Mouse (Mus musculus): Measurements from ENCODE around the gene Tns4.

Tns4 gene
- long read RNA-seq, experiment 1: 0 reads
- long read RNA-seq, experiment 2: 0 reads

DNA sequence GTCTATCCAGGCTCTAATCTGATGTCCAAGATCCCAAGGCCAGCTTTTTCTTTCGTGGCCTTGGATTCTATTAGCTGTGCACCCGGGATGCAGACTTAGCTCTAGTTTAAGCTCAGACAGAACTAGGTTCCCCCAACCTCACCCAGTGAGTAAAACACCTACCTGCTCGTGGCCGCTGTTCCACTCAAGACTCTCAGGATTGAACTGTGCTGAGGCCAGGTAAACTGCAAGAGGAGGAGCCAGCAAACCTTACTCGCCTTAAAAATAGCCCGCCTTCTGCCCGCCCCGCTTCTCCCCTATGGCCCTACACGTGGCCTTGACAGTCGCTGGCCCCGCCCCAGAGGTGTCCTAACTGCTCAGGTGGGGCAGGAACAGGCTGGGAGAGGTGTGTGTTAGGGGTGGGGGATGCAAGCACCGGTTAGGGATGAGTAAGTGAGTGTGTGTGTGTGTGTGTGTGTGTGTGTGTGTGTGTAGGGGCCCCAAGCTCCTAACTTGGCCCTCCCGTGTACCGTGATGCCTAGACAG lies at the start of gene Tns4:
Tns4 (minus strand) TSS at position 230 of the 525 bp plus-strand sequence.
- intact Hi-C loops (cut with DNase I): no loop called here

- intact Hi-C loops (cut with DNase I): no loop called here
Observed at GRCm38 (mm10) chr11:99137385-99137784, 48.3 kb upstream of the Tns4 start.

DNA sequence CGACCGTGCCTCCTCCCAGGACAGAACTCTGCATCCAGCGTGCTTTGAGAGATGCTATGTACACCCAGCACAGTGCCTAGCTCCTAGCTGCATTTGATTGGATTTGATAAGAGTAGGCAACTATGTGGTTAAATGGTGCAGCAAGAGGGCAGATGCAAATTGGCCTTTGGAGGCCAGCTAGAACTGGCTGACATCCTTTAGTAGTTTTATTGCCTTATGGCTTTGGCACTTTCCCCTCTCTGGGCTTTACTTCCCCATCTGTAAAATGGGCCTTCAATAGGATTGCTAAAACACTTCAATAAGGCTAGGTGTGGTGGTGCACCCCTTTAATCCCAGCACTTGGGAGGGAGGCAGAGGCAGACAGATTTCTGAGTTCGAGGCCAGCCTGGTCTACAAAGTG lies 47.9 kb upstream of the Tns4 start:
- intact Hi-C loops (cut with DNase I): no loop called here

GRCm38 (mm10) chr11:99136361-99136760 lies 47.3 kb upstream of the Tns4 start:
- intact Hi-C loops (cut with DNase I): no loop called here

DNA sequence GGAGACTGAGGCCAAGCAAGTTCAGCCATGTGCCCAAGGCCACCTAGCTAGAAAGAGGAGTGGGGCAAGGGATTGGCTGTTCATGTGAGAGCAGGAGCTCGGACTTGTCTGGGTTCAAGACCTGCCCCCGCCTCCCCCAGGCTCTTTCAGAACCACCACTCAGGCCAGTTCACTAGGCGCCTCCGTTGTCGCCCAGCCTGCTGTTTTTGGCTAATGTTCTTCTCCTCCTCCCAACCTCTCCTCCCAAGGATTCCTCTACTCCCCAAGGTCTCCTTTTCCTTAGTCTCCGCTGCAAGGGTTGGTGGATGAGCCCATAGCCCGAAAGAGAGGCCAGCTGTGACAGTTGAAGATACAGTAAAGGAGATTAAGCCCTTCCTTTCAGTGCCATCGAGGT lies 45.9 kb upstream of the Tns4 start:
- intact Hi-C loops (cut with DNase I): no loop called here

GRCm38 (mm10) chr11:99134266-99135046 lies 45.4 kb upstream of the Tns4 start:
- intact Hi-C loops (cut with DNase I): no loop called here

DNA sequence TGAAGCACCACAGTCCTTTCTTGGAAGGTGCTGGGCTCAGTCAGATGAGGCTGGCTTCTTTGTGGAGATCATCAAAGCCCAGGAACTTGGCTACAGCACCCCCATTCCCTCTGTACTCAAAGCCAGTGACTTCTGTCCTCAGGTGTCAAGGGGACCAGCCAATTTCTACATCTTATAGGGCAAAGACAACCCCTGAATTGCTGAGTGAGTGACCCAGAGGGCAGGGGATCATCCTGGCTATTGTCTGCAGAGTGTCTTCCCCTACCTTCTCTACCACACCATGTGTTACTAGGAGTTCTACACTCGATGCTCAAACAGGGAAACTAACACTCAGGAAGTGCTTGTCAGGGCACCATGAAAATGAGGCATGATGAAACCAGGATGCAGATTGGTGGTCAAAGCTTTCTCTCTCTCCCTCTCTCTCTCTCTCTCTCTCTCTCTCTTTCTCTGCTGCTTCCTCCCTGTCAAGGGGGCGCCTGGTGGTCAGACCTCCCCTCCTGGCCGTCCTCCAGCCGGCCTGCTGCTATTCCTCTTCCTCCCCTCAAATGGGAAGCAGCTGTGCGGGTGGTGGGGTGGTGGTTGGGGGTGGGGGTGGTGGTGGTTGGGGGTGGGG lies 44.3 kb upstream of the Tns4 start:
- intact Hi-C loops (cut with DNase I): no loop called here

DNA sequence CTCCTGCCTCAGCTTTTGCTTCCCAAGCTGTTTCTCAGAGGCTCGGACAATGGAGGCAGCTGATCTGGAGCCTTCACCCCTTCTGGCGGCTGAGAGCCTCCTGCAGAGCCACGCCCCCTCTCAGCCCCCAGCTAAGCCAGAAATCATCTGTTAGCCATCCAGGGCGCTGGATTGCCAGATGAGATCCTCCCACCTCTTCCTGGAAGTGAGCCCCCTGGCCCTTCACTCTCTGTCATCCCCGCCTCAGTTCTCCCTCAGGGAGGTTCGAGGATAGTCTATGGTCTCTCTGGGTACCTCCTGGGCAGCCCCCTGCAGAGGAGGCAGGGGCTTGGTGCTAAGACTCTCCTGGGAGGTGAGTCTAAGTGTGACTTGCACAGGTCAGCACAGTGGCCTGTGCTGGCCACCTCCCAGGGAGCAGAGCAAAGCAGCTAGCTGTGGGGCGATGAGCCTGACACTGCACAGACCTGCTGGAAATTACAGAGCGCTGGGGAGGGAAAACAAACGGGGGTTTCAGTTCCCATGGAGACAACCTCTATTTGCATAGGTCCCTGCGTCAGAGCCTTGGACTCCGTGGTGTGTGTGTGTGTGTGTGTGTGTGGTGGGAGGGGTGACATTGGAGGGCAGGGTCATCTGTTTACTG lies 43.1 kb upstream of the Tns4 start:
- intact Hi-C loops (cut with DNase I): no loop called here

DNA sequence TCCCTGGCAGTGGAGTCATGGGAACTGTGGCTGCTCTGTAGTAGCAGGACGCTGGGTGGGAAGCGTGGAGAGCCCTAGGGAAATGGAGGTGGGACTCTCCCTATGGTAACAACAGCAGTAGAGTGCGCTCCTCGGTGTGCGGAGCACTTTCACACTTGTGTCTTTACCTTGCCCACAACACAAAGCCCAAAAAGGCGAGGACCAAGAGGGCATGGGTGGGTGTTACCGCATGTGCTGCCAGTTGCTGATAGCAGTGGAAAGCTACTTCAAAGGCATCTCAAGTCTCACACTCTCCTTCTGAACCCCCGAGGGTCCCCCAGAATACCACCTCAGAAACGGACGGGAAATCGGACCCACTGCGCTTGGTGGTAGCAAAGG lies 42.3 kb upstream of the Tns4 start:
- intact Hi-C loops (cut with DNase I): no loop called here

- intact Hi-C loops (cut with DNase I): no loop called here
Observed at GRCm38 (mm10) chr11:99130736-99131462, 41.8 kb upstream of the Tns4 start.

DNA sequence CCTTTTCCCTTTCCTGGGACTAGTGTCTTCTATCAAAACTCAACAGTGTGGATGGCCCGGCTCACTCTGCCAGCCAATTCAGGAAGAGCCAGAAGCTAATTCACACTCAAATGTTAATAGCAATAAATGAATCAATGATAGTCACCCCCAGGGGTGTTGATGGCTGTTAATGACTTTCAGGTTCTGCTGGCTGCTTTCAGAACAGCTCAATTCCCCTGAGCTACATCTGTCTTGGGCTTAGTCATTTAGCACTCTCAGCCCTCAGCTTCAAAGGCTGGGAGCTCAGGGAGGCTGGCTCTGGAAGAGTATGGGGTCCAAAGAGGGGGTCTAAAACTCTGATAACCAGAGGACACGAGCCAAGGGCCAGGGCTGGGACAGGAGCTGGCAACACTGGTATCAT lies 40.2 kb upstream of the Tns4 start:
- intact Hi-C loops (cut with DNase I): no loop called here

GRCm38 (mm10) chr11:99127785-99128682 lies 38.9 kb upstream of the Tns4 start:
- intact Hi-C loops (cut with DNase I): no loop called here

- intact Hi-C loops (cut with DNase I): no loop called here
Observed at GRCm38 (mm10) chr11:99126482-99127253, 37.6 kb upstream of the Tns4 start.

- intact Hi-C loops (cut with DNase I): loop anchor here (2.0 kb wide), 1 partner anchor 86 kb away; no protein-coding TSS in a partner anchor
Observed at GRCm38 (mm10) chr11:99124635-99125029, 35.5 kb upstream of the Tns4 start.

GRCm38 (mm10) chr11:99123977-99124634 lies 35.0 kb upstream of the Tns4 start:
- intact Hi-C loops (cut with DNase I): loop anchor here (2.0 kb wide), 1 partner anchor 85 kb away; no protein-coding TSS in a partner anchor

DNA sequence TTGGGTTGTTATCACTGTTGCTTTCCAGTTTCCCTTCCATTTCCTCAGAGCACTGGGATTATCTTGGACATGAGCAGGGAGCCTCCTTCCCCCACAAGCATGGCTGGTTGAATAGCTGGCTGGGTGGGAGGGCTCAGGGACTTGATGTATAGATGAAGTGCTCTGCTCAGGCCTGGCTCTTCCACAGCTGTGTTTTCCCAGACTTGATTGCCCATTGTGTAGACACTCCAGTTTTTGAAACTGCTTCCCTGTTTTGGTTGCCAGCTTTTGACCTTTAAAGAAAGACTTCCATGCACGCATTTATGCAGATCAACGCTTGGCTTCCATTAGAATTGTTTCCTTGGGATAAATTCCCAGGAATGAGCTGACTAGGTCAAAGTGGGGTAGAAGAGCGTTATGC lies 33.6 kb upstream of the Tns4 start:
- intact Hi-C loops (cut with DNase I): no loop called here

DNA sequence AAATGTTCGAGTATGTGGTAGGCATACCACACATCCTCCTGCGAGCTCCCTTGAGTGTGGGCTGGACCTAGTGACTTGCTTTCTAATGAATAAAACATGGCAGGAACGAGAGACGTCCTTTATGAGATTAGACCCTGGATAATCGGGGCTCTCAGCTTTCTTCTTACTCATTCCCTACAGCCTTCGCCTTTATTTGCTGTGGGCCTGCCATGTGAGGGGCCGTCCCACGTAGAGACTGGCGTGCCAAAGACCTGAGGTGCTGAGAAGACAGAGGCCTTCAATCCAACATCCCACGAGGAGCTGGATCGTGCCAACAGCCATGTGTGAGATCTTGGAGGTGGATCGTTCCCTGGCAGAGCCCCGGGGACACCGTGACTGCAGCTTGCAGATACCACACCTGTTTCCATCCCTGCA lies 32.1 kb upstream of the Tns4 start:
- intact Hi-C loops (cut with DNase I): no loop called here

- intact Hi-C loops (cut with DNase I): no loop called here
Observed at GRCm38 (mm10) chr11:99120524-99121217, 31.6 kb upstream of the Tns4 start.
